In the genomic region with DNA sequence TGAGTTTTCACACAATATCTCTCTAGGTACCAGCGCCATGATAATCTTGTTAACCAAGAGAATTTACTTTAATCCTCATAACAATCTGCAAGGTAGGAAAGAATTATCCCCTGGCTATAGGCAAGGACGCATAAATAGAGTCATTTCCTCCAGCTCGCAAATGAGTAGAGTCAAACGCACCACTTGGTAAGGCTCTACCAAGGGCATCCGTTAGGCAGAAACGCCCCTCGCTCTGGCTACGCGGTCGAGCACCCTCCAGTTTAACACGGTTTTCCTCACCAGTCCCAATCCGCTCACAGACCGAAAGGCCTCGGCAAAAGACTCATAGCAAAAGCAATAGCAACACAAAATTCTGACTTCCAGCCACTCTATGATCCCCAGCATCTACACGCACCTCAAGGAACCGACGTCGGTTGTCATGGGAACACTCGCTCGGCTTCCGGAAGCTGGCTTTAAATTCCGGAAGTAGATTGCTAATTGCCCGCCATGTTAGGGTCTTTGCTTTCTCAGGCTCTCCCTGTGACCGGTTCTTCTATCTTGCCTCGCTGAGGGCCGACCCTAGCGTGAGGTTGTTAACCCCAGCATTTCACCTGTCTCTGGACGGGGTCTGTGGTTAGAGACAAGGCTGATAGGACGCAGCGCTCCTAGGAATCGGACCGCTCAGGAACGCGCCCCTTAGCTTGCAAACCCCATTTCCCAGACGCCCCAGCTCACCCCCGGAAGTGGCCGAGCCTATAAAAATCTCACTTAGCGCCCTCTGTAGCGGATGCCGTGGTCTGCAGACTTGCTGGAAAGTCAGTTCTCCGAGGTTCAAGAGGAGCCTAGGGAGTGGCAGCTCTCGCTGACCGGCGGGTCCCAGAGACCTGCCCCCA, we compare ENCODE assay signal across 8 mouse cellular contexts. TPM values are rescaled to one million over a fixed set of nuclear protein-coding genes. Genes with fewer than 3 reads are reported as not detected.
A peak's percentile ranks its signal among the peaks of the same experiment; 100 is the strongest.
DNase-seq lines count a peak whose midpoint lies in the region; ATAC-seq lines count a peak whose summit lies in the region.

A gene (plus strand): TSS at position 483 of the 872 bp plus-strand sequence.
A gene (minus strand): TSS at position 673 of the 872 bp plus-strand sequence.

- DNase-seq in adipocyte (ENCODE audit: low spot score), result peak; percentile 98
- DNase-seq in embryo, embryonic 10 days (ENCODE audit: low spot score), result peak; percentile 95
- peak; percentile 81 for DNase-seq in gastrocnemius, postnatal 10 days
- DNase-seq in induced T-regulatory cell, adult 2 months (ENCODE audit: low read depth), result peak; percentile 99
- DNase-seq in left cerebral cortex, adult 9 months (ENCODE audit: low spot score in 2 of 2), result peak; percentile 87 to 95
- DNase-seq in right cerebral cortex, postnatal 14 days, result peak; percentile 87
- peak; percentile 93 for DNase-seq in urinary bladder, postnatal 36 days (ENCODE audit: low spot score in 2 of 2)

- ATAC-seq in megakaryocyte progenitor cell, adult 5-6 weeks (replicated peaks; ENCODE audit: poor library complexity), result peak; percentile 91

RNA-seq across cellular contexts. Expression of the first gene that starts in this region (rescaled TPM):
- 1 to 10 TPM; 5.0 to 6.1 TPM for total RNA-seq in gastrocnemius, postnatal 10 days (2021)
- 27.5 and 28.6 TPM in 2 replicates for total RNA-seq in megakaryocyte progenitor cell, adult 5-6 weeks (2015)
- 28.8 and 29.6 TPM in 2 replicates for total RNA-seq in megakaryocyte progenitor cell, adult 5-6 weeks (2017)

RNA-seq across cellular contexts. Expression of the second gene that starts in this region (rescaled TPM):
- 1 to 10 TPM; 2.3 to 3.3 TPM for total RNA-seq in gastrocnemius, postnatal 10 days (2021)
- 37.8 and 38.7 TPM in 2 replicates for total RNA-seq in megakaryocyte progenitor cell, adult 5-6 weeks (2015)
- total RNA-seq in megakaryocyte progenitor cell, adult 5-6 weeks (2017), result 8.2 and 10.5 TPM in 2 replicates

Comparison
In these comparisons a context has a peak if more than half of its experiments do, and no peak if none do; other contexts are left out.
1. Peak in every context shown above with its lines: DNase-seq and ATAC-seq.
2. RNA of the first gene that starts in this region (total RNA-seq): 27.5 to 29.6 TPM in megakaryocyte progenitor cell, adult 5-6 weeks; 5.0 to 6.1 TPM in gastrocnemius, postnatal 10 days; every median in the first group is over 4 times any median in the second.